Mouse (Mus musculus) megakaryocyte, embryonic 14.5 days (primary cell): ENCODE data around the gene Acod1.

Experiments used
- FLI1 ChIP-seq: IDR thresholded peaks from 2 replicates; pipeline ENCODE4 v1.6.1; 2012; ENCODE audit warnings: low read length, inconsistent platforms, mixed read lengths
- GATA1 ChIP-seq: IDR thresholded peaks from 3 replicates; pipeline ENCODE4 v1.6.1; 2012; ENCODE audit warnings: mixed read lengths, low read length, inconsistent platforms, borderline replicate concordance

DNA sequence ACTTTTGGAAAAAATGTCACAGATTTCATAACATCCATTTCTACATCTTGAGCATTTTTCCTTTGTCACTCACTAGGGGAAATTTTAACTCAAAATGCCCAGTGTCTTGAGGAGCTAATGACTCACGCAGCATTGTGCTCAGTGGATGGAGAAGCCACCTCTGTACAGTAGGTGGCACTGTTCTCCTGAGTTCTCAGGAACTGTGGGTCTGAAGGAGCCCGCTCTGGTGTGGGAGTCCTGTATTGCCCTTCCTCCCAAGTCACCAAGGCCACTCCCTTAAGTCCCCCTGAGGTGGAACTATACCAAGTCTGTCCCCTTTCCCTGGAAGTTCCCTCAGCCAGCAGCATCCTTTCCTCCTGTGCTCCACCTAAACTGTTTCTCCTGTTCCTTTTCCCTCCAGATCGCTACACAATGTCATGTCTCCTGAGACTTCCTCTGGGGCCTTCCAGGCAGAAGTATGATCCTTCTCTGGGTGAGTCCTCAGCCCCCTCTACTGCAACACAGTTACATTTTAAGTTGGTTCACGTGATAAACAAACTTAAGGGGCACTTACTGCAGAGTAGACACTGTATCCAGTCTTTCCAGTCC is 34.1 kb upstream of the Acod1 start:
- TF ChIP-seq FLI1 (no peak), GATA1 (no peak)
